Mouse (Mus musculus) central nervous system, embryonic 14 days (tissue): ENCODE measurements around the gene Vsig8. TPM values are rescaled to one million over a fixed set of nuclear protein-coding genes. Genes with fewer than 3 reads are reported as not detected.

Experiments used
- polyA plus RNA-seq: library from polyadenylated mRNA; depleted of rRNA; stranded (reverse); fragments of >200 nt; gene quantifications from 2 replicates; pipeline ENCODE4 v1.2.3, GENCODE M21; 2012; rRNA removed

Gene Vsig8
- polyA plus RNA-seq = 0.23 and 0.33 TPM in 2 replicates

GRCm38 (mm10) chr1:172555638-172556037 is at the start of gene Vsig8:
Vsig8 (plus strand) TSS chr1:172555938.

DNA sequence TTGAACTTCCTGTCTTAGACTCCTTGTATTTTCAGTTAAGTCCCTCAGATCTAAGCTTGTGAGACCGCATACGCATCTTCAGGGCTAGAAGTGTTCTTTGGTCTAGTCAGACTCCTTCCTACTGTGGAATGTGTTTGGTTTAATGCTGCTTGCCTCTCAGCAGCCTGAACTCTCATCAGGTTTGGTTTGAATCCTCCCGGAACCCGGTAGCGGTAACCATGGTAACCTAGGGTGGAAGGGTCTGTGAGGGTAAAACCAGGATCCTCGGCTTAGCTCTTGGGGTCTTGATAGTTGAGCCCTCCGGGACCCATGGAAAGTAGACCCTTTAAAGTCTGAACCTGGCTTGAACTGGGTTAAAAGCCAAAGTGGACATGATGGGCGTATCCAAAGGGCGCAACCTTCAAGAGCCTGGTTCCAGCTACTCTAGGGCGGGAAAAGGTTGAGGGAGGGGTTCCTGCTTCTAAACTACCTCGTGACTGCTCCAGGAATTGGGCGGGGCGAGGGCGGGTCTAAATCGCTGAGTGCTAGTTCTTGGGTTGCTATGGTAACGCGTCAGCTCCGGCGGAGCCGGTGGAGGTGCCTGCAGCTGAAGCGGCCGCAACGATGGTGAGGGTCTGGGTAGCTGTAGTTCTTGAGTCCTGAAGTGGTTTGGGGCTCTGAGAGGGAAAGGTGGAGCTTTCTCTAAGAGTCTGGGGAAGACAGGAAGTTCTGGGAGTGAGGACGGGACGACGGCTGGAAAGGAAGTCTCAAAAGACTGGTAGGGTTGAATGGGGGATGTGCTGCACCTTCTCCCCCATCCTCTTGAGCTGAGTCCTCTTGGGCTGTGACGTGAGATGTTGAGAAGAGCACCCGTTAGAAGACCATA is 34.9 kb upstream of the Vsig8 start, which contains the start of gene Cfap45:
Gene Cfap45 (plus strand): TSS at position 226 of the 865 bp plus-strand sequence.

DNA sequence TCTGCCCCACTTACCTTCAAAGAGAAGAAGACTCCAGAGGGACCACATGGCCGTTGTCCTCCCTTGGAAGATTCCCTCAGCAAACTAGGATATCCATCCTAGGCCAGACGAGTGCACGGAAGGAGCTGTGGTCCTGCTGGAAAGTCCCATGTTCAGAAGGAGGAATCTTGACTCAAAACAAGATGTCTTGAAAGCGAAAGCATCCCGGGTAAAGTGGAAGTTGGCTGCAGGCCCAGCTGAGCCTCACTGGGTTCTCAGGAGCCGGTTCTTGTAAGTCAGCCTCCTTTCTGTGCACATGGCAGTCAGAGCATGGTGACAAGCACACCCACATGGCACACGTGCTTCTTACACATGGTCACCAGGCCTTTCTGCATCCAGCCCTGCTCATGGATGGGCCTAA is 34.6 kb downstream of the Vsig8 start, which contains the start of gene Slamf8:
Gene Slamf8 (minus strand): TSS at position 184 of the 400 bp plus-strand sequence.

GRCm38 (mm10) chr1:172602326-172602725 is 46.6 kb downstream of the Vsig8 start, which contains the start of gene Fcrl6:
Fcrl6 (minus strand) TSS chr1:172602551.

Other genes starting within 250 kb of the Vsig8 start
- gene Kcnj9, start 226.6 kb upstream of the Vsig8 start, polyA plus RNA-seq = 5.3 and 6.3 TPM in 2 replicates
- gene Kcnj10, start 214.7 kb upstream of the Vsig8 start, polyA plus RNA-seq = 3.7 and 4.3 TPM in 2 replicates
- 7.9 and 8.1 TPM in 2 replicates for gene Pigm, start 179.4 kb upstream of the Vsig8 start, polyA plus RNA-seq
- gene Slamf9, start 80.6 kb upstream of the Vsig8 start, polyA plus RNA-seq = 0.28 and 0.30 TPM in 2 replicates
- gene Igsf9, start 74.2 kb upstream of the Vsig8 start, polyA plus RNA-seq = 120 and 129 TPM in 2 replicates
- gene Tagln2, start 55.9 kb upstream of the Vsig8 start, polyA plus RNA-seq = 48.1 and 64.7 TPM in 2 replicates
- 2.4 and 2.7 TPM in 2 replicates for gene Cfap45, start 35.1 kb upstream of the Vsig8 start, polyA plus RNA-seq
- 0.09 and 0.29 TPM in 2 replicates for gene Slamf8, start 34.6 kb downstream of the Vsig8 start, polyA plus RNA-seq
- 0.10 and 0.15 TPM in 2 replicates for gene Fcrl6, start 46.6 kb downstream of the Vsig8 start, polyA plus RNA-seq
- 8.6 and 10.5 TPM in 2 replicates for gene Dusp23, start 77.0 kb downstream of the Vsig8 start, polyA plus RNA-seq
- 0.02 TPM in 1 of 2 replicates, not detected in the other for gene Crp, start 142.1 kb downstream of the Vsig8 start, polyA plus RNA-seq